Mouse (Mus musculus) midbrain, embryonic 11.5 days (tissue): Measurements from ENCODE around the gene Rab7b. TPM values are rescaled to one million over a fixed set of nuclear protein-coding genes. Genes with fewer than 3 reads are reported as not detected.

Source experiments
- ATAC-seq: fragments of 200-750 bp; cut with Nextera tagmentation; 2 replicates; pipeline ENCODE4 v1.8.0; 2017; ENCODE audit warnings: moderate TSS enrichment, moderate library complexity; ENCODE audit not compliant: low FRiP score
- DNase-seq: peaks from one replicate; pipeline ENCODE4 v3.0.0; 2015; ENCODE audit warnings: low spot score; ENCODE audit errors: missing footprints
- H3K27ac ChIP-seq: fragments of 300-500 bp; sonication (generic); 2 replicates; pipeline ENCODE4 v1.5.1; 2014; ENCODE audit warnings: low read depth, low read length
- H3K27me3 ChIP-seq: fragments of 300-500 bp; sonication (generic); 2 replicates; pipeline ENCODE4 v1.6.1; 2014; ENCODE audit warnings: mild to moderate bottlenecking, low read length, moderate library complexity, mixed read lengths; ENCODE audit not compliant: control insufficient read depth, insufficient read depth
- H3K36me3 ChIP-seq: fragments of 300-500 bp; sonication (generic); 2 replicates; pipeline ENCODE4 v1.6.1; 2014; ENCODE audit warnings: mild to moderate bottlenecking, low read length, moderate library complexity, mixed read lengths; ENCODE audit not compliant: control insufficient read depth, insufficient read depth
- H3K4me1 ChIP-seq: fragments of 300-500 bp; sonication (generic); 2 replicates; pipeline ENCODE4 v1.6.1; 2014; ENCODE audit warnings: low read length; ENCODE audit not compliant: control insufficient read depth, insufficient read depth
- H3K4me2 ChIP-seq: fragments of 300-500 bp; sonication (generic); 2 replicates; pipeline ENCODE4 v1.6.1; 2014; ENCODE audit warnings: mild to moderate bottlenecking, moderate library complexity
- H3K4me3 ChIP-seq: fragments of 300-500 bp; sonication (generic); 2 replicates; pipeline ENCODE4 v1.5.1; 2014; ENCODE audit warnings: low read depth, low read length
- H3K9ac ChIP-seq: fragments of 300-500 bp; sonication (generic); 2 replicates; pipeline ENCODE4 v1.6.1; 2014; ENCODE audit warnings: low read length
- H3K9me3 ChIP-seq: fragments of 300-500 bp; sonication (generic); 2 replicates; pipeline ENCODE4 v1.6.1; 2016; ENCODE audit warnings: low read length; ENCODE audit not compliant: control insufficient read depth
- WGBS: fragments of 180-500 bp; shearing (Covaris S2); extraction: QIAGEN DNeasy Blood & Tissue Kit; methylation state at CpG from one replicate; pipeline ENCODE4 v1.1.7; 2014; 5-methylcytosine and 5-hydroxymethylcytosine counted together
- polyA plus RNA-seq: library from polyadenylated mRNA; unstranded; fragments of >200 nt; fragmentation: Nextera tagmentation; extraction: Ambion mirVana; gene quantifications from 2 replicates; pipeline ENCODE4 v1.2.1, GENCODE M21; 2014

Rab7b gene
- polyA plus RNA-seq, 1 experiment from 2014 or later = 1.3 TPM

GRCm38 (mm10) chr1:131689016-131689415 is 521 bp downstream of the Rab7b start:
- Histone ChIP-seq H3K36me3 (no peaks in the 10 kb centered on the region), H3K27me3 (no peaks in the 10 kb centered on the region)

GRCm38 (mm10) chr1:131689899-131690298 is 1.4 kb downstream of the Rab7b start:
- H3K4me2 ChIP-seq = no peak overlapping the region
- H3K9ac ChIP-seq = no peak overlapping the region
- H3K4me1 ChIP-seq = no peaks in the 10 kb centered on the region
- DNase-seq = no peak
- H3K36me3 ChIP-seq = no peaks in the 10 kb centered on the region
- H3K4me3 ChIP-seq = no peak overlapping the region
- H3K27ac ChIP-seq = no peak overlapping the region
- no peaks in the 10 kb centered on the region for H3K9me3 ChIP-seq
- ATAC-seq = no peak
- H3K27me3 ChIP-seq = no peaks in the 10 kb centered on the region
- 83% methylated on average over 5 of the region's 5 CpGs for WGBS

More at GRCm38 (mm10) chr1:131689016-131689415, 521 bp downstream of the Rab7b start:
- WGBS = 83% methylated on average over 3 of the region's 3 CpGs
- Histone ChIP-seq H3K4me1 (no peaks in the 10 kb centered on the region), H3K4me2 (no peak overlapping the region), H3K9me3 (no peaks in the 10 kb centered on the region), H3K4me3 (no peak overlapping the region), H3K27ac (no peak overlapping the region), H3K9ac (no peak overlapping the region)
- no peak for DNase-seq
- ATAC-seq = no peak

- Histone ChIP-seq H3K4me1 (no peaks in the 10 kb centered on the region), H3K27ac (no peak overlapping the region), H3K9ac (no peak overlapping the region), H3K9me3 (no peaks in the 10 kb centered on the region), H3K36me3 (no peaks in the 10 kb centered on the region), H3K4me2 (no peak overlapping the region), H3K27me3 (no peaks in the 10 kb centered on the region), H3K4me3 (no peak overlapping the region)
- ATAC-seq (no peak), DNase-seq (no peak)
- 68% methylated on average over 3 of the region's 3 CpGs for WGBS
These were observed 1.9 kb downstream of the Rab7b start for GRCm38 (mm10) chr1:131690435-131690834.

GRCm38 (mm10) chr1:131691356-131691755 is 2.9 kb downstream of the Rab7b start:
- DNase-seq (no peak), ATAC-seq (no peak)
- no peak overlapping the region for H3K9ac ChIP-seq
- no peak overlapping the region for H3K4me2 ChIP-seq
- H3K9me3 ChIP-seq = no peaks in the 10 kb centered on the region
- H3K4me3 ChIP-seq = no peak overlapping the region
- no peaks in the 10 kb centered on the region for H3K4me1 ChIP-seq
- no peaks in the 10 kb centered on the region for H3K27me3 ChIP-seq
- no peaks in the 10 kb centered on the region for H3K36me3 ChIP-seq
- no peak overlapping the region for H3K27ac ChIP-seq

- H3K4me1 ChIP-seq = no peaks in the 10 kb centered on the region
- ATAC-seq = no peak; the same call in 1 of the 2 replicates
- WGBS = 80% methylated on average over 2 of the region's 2 CpGs
- H3K27ac ChIP-seq = no peak overlapping the region
- no peaks in the 10 kb centered on the region for H3K9me3 ChIP-seq
- no peaks in the 10 kb centered on the region for H3K36me3 ChIP-seq
- no peak for DNase-seq
- no peak overlapping the region for H3K4me3 ChIP-seq
- H3K27me3 ChIP-seq = no peaks in the 10 kb centered on the region
- no peak overlapping the region for H3K9ac ChIP-seq
- H3K4me2 ChIP-seq = no peak overlapping the region
These were observed 6.8 kb downstream of the Rab7b start for GRCm38 (mm10) chr1:131695308-131695707.

- Histone ChIP-seq H3K4me2 (no peak overlapping the region), H3K4me3 (no peak overlapping the region), H3K27me3 (no peaks in the 10 kb centered on the region), H3K36me3 (no peaks in the 10 kb centered on the region), H3K9me3 (no peaks in the 10 kb centered on the region), H3K4me1 (no peaks in the 10 kb centered on the region), H3K9ac (no peak overlapping the region), H3K27ac (no peak overlapping the region)
- 63% methylated on average over 4 of the region's 4 CpGs for WGBS
- DNase-seq = no peak
- ATAC-seq = no peak
These were observed 7.8 kb downstream of the Rab7b start for GRCm38 (mm10) chr1:131696325-131696724.

- WGBS = 90% methylated on average over 3 of the region's 3 CpGs
- H3K4me3 ChIP-seq = no peak overlapping the region
- no peak overlapping the region for H3K4me2 ChIP-seq
- no peaks in the 10 kb centered on the region for H3K9me3 ChIP-seq
- no peak for ATAC-seq
- no peak overlapping the region for H3K9ac ChIP-seq
- H3K4me1 ChIP-seq = no peaks in the 10 kb centered on the region
- no peaks in the 10 kb centered on the region for H3K27me3 ChIP-seq
- no peaks in the 10 kb centered on the region for H3K36me3 ChIP-seq
- no peak overlapping the region for H3K27ac ChIP-seq
- no peak for DNase-seq
These were observed 10.3 kb downstream of the Rab7b start for GRCm38 (mm10) chr1:131698770-131699169.

- no peak overlapping the region for H3K4me3 ChIP-seq
- no peaks in the 10 kb centered on the region for H3K9me3 ChIP-seq
- no peak overlapping the region for H3K9ac ChIP-seq
- no peak overlapping the region for H3K27ac ChIP-seq
- H3K4me1 ChIP-seq = no peaks in the 10 kb centered on the region
- H3K4me2 ChIP-seq = no peak overlapping the region
- 86% methylated on average over 4 of the region's 4 CpGs for WGBS
- DNase-seq (no peak), ATAC-seq (no peak)
- H3K27me3 ChIP-seq = no peaks in the 10 kb centered on the region
- no peaks in the 10 kb centered on the region for H3K36me3 ChIP-seq
These were observed 11.1 kb downstream of the Rab7b start for GRCm38 (mm10) chr1:131699642-131700041.

- WGBS = 81% methylated on average over 5 of the region's 5 CpGs
- Histone ChIP-seq H3K4me2 (no peak overlapping the region), H3K27me3 (no peaks in the 10 kb centered on the region), H3K9me3 (no peaks in the 10 kb centered on the region), H3K4me3 (no peak overlapping the region), H3K9ac (no peak overlapping the region), H3K4me1 (no peaks in the 10 kb centered on the region), H3K36me3 (no peaks in the 10 kb centered on the region), H3K27ac (no peak overlapping the region)
- DNase-seq (no peak), ATAC-seq (no peak)
These were observed 12.0 kb downstream of the Rab7b start for GRCm38 (mm10) chr1:131700447-131700846.

- Histone ChIP-seq H3K9ac (no peak overlapping the region), H3K9me3 (no peaks in the 10 kb centered on the region), H3K27ac (no peak overlapping the region), H3K36me3 (no peaks in the 10 kb centered on the region), H3K4me2 (no peak overlapping the region), H3K4me3 (no peak overlapping the region), H3K4me1 (no peaks in the 10 kb centered on the region), H3K27me3 (no peaks in the 10 kb centered on the region)
- ATAC-seq (no peak), DNase-seq (no peak)
- 84% methylated on average over 5 of the region's 5 CpGs for WGBS
These were observed 12.9 kb downstream of the Rab7b start for GRCm38 (mm10) chr1:131701391-131701790.
